Mouse (Mus musculus) hindbrain, embryonic 11.5 days (tissue): ENCODE measurements around the gene Ntng2. TPM values are rescaled to one million over a fixed set of nuclear protein-coding genes. Genes with fewer than 3 reads are reported as not detected.

ENCODE experiments used
- ATAC-seq: fragments of 200-750 bp; cut with Nextera tagmentation; 2 replicates; pipeline ENCODE4 v1.8.0; 2017; ENCODE audit warnings: mild to moderate bottlenecking, moderate TSS enrichment, moderate library complexity; ENCODE audit not compliant: low FRiP score
- DNase-seq: peaks from one replicate; pipeline ENCODE4 v3.0.0-alpha.2; 2015; ENCODE audit warnings: low spot score
- H3K27ac ChIP-seq: fragments of 300-500 bp; sonication (generic); 2 replicates; pipeline ENCODE4 v1.5.1; 2014; ENCODE audit warnings: mild to moderate bottlenecking, low read depth, low read length
- H3K27me3 ChIP-seq: fragments of 300-500 bp; sonication (generic); 2 replicates; pipeline ENCODE4 v1.6.1; 2014; ENCODE audit warnings: mild to moderate bottlenecking, low read length, moderate library complexity, mixed read lengths; ENCODE audit not compliant: control insufficient read depth, insufficient read depth
- H3K36me3 ChIP-seq: fragments of 300-500 bp; sonication (generic); 2 replicates; pipeline ENCODE4 v1.6.1; 2014; ENCODE audit warnings: mild to moderate bottlenecking, low read length, moderate library complexity, mixed read lengths; ENCODE audit not compliant: control insufficient read depth, insufficient read depth
- H3K4me1 ChIP-seq: fragments of 300-500 bp; sonication (generic); replicated peaks from 2 replicates; pipeline ENCODE4 v1.6.1; 2014; ENCODE audit warnings: low read length, mixed read lengths; ENCODE audit not compliant: control insufficient read depth, insufficient read depth
- H3K4me2 ChIP-seq: fragments of 300-500 bp; sonication (generic); replicated peaks from 2 replicates; pipeline ENCODE4 v1.6.1; 2014; ENCODE audit warnings: mild to moderate bottlenecking, low read depth, low read length
- H3K4me3 ChIP-seq: fragments of 300-500 bp; sonication (generic); 2 replicates; pipeline ENCODE4 v1.5.1; 2014; ENCODE audit warnings: low read depth, low read length
- H3K9ac ChIP-seq: fragments of 300-500 bp; sonication (generic); 2 replicates; pipeline ENCODE4 v1.6.1; 2014; ENCODE audit warnings: low read depth, low read length
- H3K9me3 ChIP-seq: fragments of 300-500 bp; sonication (generic); 2 replicates; pipeline ENCODE4 v1.6.1; 2016; ENCODE audit warnings: low read length; ENCODE audit not compliant: control insufficient read depth
- WGBS: fragments of 180-500 bp; shearing (Covaris S2); extraction: QIAGEN DNeasy Blood & Tissue Kit; methylation state at CpG from one replicate; pipeline ENCODE4 v1.1.7; 2014; 5-methylcytosine and 5-hydroxymethylcytosine counted together
- polyA plus RNA-seq: library from polyadenylated mRNA; unstranded; fragments of >200 nt; fragmentation: Nextera tagmentation; extraction: Ambion mirVana; gene quantifications from 2 replicates; pipeline ENCODE4 v1.2.1, GENCODE M21; 2014

Gene Ntng2
- polyA plus RNA-seq, 1 experiment from 2014 or later, result 2.8 TPM

DNA sequence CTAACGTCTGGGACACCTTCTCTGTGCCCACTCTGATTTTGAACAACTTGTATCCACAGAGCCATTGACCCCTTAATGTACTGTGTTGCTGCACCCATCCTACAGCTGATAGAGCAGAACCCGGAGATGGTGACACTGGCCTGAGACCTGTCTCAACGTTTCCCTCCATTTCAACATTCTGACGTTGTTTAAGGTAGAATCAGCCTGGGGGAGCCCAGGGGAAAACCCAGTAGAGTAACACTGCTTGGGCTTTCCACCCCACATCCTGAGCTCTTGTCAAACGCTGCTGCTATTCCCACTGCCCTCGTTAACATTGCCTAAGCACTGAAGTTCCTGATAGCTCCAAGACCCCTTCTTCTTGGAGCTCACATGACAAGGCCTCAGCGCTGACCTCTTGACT is 5.9 kb downstream of the Ntng2 start:
- WGBS, result 75% methylated on average over 7 of the region's 7 CpGs
- H3K27me3 ChIP-seq, result peaks cover 34% of the 10 kb centered on the region
- H3K9me3 ChIP-seq, result no peaks in the 10 kb centered on the region
- no peak for ATAC-seq
- H3K9ac ChIP-seq, result no peak overlapping the region
- no peak overlapping the region for H3K4me3 ChIP-seq
- no peak overlapping the region for H3K4me2 ChIP-seq
- DNase-seq, result no peak
- H3K4me1 ChIP-seq, result peaks cover 8% of the 10 kb centered on the region
- H3K36me3 ChIP-seq, result no peaks in the 10 kb centered on the region
- H3K27ac ChIP-seq, result no peak overlapping the region

DNA sequence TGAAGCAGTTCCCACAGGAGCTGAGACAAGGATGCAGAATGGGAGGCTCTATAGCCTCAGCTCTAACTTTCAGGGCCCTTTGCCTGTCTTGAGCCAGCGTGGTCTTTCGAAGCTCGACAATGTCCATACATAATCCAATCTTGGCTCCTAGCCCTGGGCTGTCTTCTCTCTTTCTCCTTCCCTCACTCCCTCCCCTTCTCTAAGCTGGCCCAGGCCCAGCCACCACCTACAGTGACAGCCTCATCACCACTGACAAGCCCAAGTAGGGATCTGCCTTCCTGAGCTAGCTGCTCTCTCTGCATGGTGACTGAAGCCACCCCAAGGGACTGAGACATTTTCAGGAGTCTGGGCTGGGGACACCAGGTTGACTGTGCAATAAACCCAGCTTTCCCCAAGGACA is 6.5 kb downstream of the Ntng2 start:
- Histone ChIP-seq H3K9ac (no peak overlapping the region), H3K4me3 (no peak overlapping the region), H3K4me2 (no peak overlapping the region), H3K27ac (no peak overlapping the region), H3K36me3 (no peaks in the 10 kb centered on the region), H3K27me3 (peaks cover 34% of the 10 kb centered on the region), H3K9me3 (no peaks in the 10 kb centered on the region), H3K4me1 (peaks cover 7% of the 10 kb centered on the region)
- ATAC-seq, result no peak
- 83% methylated on average over 3 of the region's 3 CpGs for WGBS
- DNase-seq, result no peak

DNA sequence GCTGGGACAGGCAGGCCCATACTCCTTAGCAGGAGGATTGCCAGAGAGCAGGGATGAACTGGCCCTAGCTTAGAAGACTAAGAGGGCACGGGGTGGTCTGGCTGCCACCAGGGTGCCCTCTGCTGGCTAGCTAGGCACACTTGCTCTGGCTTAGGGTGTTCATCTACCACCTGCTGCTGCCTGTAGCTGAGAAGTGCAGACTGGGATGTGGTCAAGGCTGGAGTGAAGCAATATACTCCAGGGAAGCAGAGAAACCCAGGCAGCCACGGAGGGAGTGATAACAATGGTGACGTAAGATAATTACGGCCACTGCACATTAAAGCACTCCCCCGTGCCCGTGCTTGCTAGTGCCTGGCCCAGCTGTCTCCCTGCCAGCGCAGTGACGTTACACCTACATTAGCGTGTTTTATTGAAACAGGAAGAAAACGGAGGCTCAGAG is 7.4 kb downstream of the Ntng2 start:
- H3K9me3 ChIP-seq, result no peaks in the 10 kb centered on the region
- DNase-seq (peak; percentile 47), ATAC-seq (0 out of 2 replicates have a peak, but pooled peaks have one; percentile 19)
- no peaks in the 10 kb centered on the region for H3K36me3 ChIP-seq
- H3K27me3 ChIP-seq, result peaks cover 31% of the 10 kb centered on the region
- H3K9ac ChIP-seq, result no peak overlapping the region
- H3K4me2 ChIP-seq, result no peak overlapping the region
- H3K4me1 ChIP-seq, result peaks cover 4% of the 10 kb centered on the region
- 47% methylated on average over 10 of the region's 10 CpGs for WGBS
- no peak overlapping the region for H3K27ac ChIP-seq
- H3K4me3 ChIP-seq, result no peak overlapping the region

DNA sequence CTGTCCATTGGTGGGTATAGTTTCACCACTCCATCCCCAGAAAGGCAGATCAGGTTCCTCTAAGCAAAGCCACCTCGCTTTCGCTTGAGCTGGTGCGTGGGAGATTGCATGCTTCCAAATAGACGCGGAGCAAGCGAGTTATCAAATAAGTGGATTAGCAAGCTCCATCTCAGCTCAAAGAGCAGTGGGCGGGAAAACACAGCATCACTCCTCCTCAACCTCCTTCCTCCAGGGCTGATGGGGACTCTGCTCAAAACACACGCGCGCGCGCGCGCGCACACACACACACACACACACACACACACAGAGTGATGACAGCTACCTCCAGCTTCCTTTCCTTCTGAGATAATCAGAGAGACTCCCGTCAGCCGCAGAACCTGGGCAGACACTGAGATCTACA is 13.5 kb downstream of the Ntng2 start:
- no peaks in the 10 kb centered on the region for H3K4me1 ChIP-seq
- H3K9me3 ChIP-seq, result no peaks in the 10 kb centered on the region
- no peak overlapping the region for H3K4me3 ChIP-seq
- H3K36me3 ChIP-seq, result no peaks in the 10 kb centered on the region
- ATAC-seq (no peak), DNase-seq (no peak)
- H3K9ac ChIP-seq, result no peak overlapping the region
- no peak overlapping the region for H3K27ac ChIP-seq
- 82% methylated on average over 17 of the region's 17 CpGs for WGBS
- no peaks in the 10 kb centered on the region for H3K27me3 ChIP-seq
- no peak overlapping the region for H3K4me2 ChIP-seq

DNA sequence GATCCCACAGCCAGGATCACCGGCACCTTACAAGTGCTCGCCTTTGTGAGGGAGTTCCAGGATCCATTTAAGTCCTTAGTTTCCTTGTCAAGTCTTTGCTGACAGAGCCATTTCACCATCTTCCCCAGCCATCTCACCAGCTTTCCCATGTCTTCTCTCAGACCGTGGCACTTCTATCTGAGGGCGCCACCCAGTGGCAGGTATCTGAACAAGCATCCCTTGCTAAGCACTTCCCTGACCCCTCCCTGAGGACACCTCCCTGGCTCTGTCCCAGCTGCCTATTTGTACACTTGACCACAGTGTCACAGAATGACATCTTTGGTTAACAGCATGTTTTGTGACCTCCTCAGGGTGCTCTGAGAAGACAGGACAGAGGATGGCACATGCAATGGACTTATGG is 15.2 kb downstream of the Ntng2 start:
- ATAC-seq (no peak), DNase-seq (peak; percentile 75)
- whole genome bisulfite sequencing, result 22% methylated on average over 4 of the region's 4 CpGs
- H3K9ac ChIP-seq, result no peak overlapping the region
- no peak overlapping the region for H3K27ac ChIP-seq
- no peak overlapping the region for H3K4me2 ChIP-seq
- no peak overlapping the region for H3K4me3 ChIP-seq
- no peaks in the 10 kb centered on the region for H3K9me3 ChIP-seq
- no peaks in the 10 kb centered on the region for H3K4me1 ChIP-seq
- H3K27me3 ChIP-seq, result no peaks in the 10 kb centered on the region
- H3K36me3 ChIP-seq, result no peaks in the 10 kb centered on the region

DNA sequence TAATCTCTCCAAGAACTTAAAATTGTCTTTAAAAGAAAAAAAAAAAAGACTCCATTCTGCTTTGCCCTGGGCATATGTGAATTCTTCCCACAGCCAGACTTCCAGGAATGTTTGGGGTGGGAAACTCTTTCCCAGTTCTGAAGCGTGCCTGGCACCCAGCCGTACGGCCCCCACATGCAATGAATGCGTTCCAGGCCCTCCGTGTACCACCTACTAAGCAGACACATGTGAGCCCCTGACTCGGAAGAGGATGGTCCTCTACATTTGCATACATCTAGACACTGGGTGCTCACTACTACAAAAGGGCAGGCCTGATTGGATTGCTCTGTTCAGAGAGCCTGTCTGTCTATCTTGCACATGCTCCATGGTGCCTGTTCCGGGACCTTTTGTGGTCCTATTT is 17.0 kb downstream of the Ntng2 start:
- no peak overlapping the region for H3K4me2 ChIP-seq
- no peak overlapping the region for H3K9ac ChIP-seq
- no peak overlapping the region for H3K27ac ChIP-seq
- no peaks in the 10 kb centered on the region for H3K9me3 ChIP-seq
- no peak overlapping the region for H3K4me3 ChIP-seq
- DNase-seq, result no peak
- H3K4me1 ChIP-seq, result no peaks in the 10 kb centered on the region
- no peaks in the 10 kb centered on the region for H3K27me3 ChIP-seq
- 57% methylated on average over 7 of the region's 7 CpGs for WGBS
- no peak for ATAC-seq
- no peaks in the 10 kb centered on the region for H3K36me3 ChIP-seq

DNA sequence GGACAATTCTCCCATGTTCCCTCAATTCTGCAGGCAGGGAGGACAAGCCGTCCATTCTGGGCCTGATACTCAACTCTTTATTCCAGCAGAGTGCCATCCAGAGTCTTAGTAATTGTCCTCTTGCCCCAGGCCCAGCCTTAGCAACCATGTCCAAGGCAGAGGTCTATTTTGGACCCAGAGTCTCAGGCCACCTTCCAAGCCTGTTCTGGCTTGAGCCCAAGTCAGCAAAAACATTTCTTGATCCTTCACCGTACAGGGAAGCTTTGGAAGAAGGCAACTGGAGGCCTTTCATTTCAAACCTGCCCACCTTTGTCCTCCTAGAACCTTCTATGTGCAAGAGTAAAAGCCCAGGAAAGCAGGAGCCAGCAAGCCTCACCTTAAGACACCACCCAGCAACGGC is 17.8 kb downstream of the Ntng2 start:
- no peaks in the 10 kb centered on the region for H3K4me1 ChIP-seq
- no peaks in the 10 kb centered on the region for H3K36me3 ChIP-seq
- H3K4me2 ChIP-seq, result no peak overlapping the region
- 80% methylated on average over 3 of the region's 3 CpGs for WGBS
- ATAC-seq, result no peak
- H3K27ac ChIP-seq, result no peak overlapping the region
- no peak overlapping the region for H3K9ac ChIP-seq
- no peaks in the 10 kb centered on the region for H3K9me3 ChIP-seq
- no peak for DNase-seq
- H3K27me3 ChIP-seq, result no peaks in the 10 kb centered on the region
- no peak overlapping the region for H3K4me3 ChIP-seq

DNA sequence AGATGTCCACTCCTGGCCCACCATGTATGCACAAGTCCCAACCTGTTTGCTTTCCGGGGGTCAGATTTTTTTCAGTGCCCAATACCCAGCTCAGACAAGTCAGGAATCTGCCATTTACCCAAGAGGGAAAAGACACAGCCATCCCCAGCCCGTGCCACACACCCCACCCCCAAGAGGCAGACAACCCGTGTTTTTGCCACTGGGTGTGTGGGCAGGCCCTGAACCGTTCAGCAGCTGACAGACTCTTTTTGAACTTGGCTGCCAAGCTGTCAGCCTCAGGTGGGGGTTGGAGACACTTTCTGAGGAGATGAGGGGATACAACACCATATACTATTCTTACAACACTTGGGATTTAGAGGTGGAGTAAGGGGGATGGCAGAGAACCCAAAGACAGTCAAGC is 18.8 kb downstream of the Ntng2 start:
- 74% methylated on average over 4 of the region's 4 CpGs for WGBS

DNA sequence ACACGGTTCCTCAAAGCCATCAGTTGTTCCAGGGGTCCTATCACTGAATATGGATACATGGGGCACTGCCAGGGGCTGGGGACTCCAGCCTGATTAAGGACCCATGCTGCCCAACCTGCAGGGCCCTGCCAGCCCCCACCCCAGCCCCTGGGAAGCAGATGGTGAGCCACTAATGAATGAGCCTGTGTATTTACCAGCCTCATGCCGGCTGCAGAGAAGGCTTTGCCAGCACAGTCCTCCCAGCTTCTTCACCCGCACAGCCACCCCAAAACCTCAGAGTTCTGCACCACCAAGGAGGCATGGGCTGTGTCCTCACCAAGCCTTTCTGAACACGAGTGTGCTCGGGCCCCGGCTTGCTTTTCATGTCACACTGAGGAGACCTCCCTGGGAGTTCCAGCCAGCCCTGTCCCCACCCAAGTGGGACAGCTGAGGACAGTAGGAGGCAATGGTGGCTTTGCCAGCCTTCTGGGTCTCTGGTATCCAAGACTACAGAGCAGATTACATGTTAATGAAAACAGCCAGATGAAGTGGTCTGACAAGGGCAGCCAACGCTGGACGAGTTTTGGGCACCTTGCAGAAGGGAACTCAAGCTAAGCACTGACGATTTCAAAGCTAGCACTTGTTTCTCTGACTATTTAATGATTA is 22.5 kb downstream of the Ntng2 start:
- no peak overlapping the region for H3K9ac ChIP-seq
- H3K4me2 ChIP-seq, result no peak overlapping the region
- 72% methylated on average over 9 of the region's 9 CpGs for WGBS
- ATAC-seq, result no peak
- no peak overlapping the region for H3K27ac ChIP-seq
- no peak overlapping the region for H3K4me3 ChIP-seq
- no peaks in the 10 kb centered on the region for H3K9me3 ChIP-seq
- DNase-seq, result no peak
- H3K36me3 ChIP-seq, result no peaks in the 10 kb centered on the region
- H3K27me3 ChIP-seq, result no peaks in the 10 kb centered on the region
- H3K4me1 ChIP-seq, result no peaks in the 10 kb centered on the region

More for the DNA sequence above, 18.8 kb downstream of the Ntng2 start:
- H3K36me3 ChIP-seq, result no peaks in the 10 kb centered on the region
- DNase-seq (no peak), ATAC-seq (no peak)
- H3K4me3 ChIP-seq, result no peak overlapping the region
- H3K4me2 ChIP-seq, result no peak overlapping the region
- no peaks in the 10 kb centered on the region for H3K27me3 ChIP-seq
- no peaks in the 10 kb centered on the region for H3K9me3 ChIP-seq
- no peaks in the 10 kb centered on the region for H3K4me1 ChIP-seq
- no peak overlapping the region for H3K9ac ChIP-seq
- no peak overlapping the region for H3K27ac ChIP-seq
